Mouse (Mus musculus) midbrain, embryonic 16.5 days (tissue): ENCODE measurements around the gene Fmnl2. TPM values are rescaled to one million over a fixed set of nuclear protein-coding genes. Genes with fewer than 3 reads are reported as not detected.

Experiments used
- polyA plus RNA-seq: library from polyadenylated mRNA; unstranded; fragments of >200 nt; fragmentation: Nextera tagmentation; extraction: Ambion mirVana; gene quantifications from 2 replicates; pipeline ENCODE4 v1.2.1, GENCODE M21; 2015

The Fmnl2 gene
- polyA plus RNA-seq, 1 experiment from 2014 or later = 7.6 TPM

Other genes with a start within 250 kb of the Fmnl2 start
- gene Cacnb4, start 181.0 kb upstream of the Fmnl2 start, polyA plus RNA-seq = 14.7 and 15.6 TPM in 2 replicates
- gene Stam2, start 115.6 kb upstream of the Fmnl2 start, polyA plus RNA-seq = 41.1 and 45.3 TPM in 2 replicates